Mouse (Mus musculus) c-Kit-positive CD71-positive TER-119-negative erythroid progenitor cells, embryonic 14.5 days (primary cell): Measurements from ENCODE around the gene Dclk1.

Experiments
- DNase-seq: peaks from one replicate; pipeline ENCODE4 v3.0.0-alpha.2; 2013; ENCODE audit warnings: low read depth

Dclk1 gene

DNA sequence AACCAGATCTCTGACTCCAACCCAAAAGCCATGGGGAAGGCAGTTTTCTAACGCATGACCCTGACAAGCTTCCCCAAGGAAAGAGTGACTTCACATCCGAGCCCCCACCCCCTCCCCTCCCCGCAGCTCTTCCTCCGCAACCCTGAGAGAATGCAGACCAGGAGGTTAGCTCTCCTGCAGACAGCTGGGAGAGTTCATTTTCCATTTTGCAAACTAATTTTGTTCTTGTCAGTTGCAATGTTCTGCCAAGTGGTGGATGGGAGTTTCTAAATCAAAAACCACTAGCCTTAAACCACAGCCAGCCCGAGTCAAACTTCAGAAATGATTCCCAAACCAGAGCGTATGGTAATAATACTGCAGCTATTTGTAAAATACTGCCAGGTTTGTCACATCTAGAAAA, 269.5 kb downstream of the Dclk1 start:
- no peak for DNase-seq

DNA sequence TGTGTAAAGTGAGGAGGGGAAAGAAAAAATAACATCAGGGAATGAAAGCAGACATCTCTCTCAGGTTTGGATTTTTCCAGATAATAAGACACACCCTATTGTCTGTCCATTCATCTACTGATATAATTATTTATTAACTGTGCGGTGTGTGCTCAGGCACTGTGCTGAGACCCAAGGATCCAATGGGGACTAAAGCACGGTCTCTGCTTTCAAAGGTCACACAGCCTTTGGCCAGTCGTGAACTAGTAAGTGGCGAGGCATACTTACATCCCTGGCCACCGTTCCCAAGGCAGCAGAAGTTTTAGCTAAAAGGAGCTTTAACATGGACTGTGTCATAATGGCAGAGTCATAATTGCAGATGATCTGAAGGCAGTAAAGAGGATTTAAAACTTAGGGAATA, 273.8 kb downstream of the Dclk1 start:
- no peak for DNase-seq

DNA sequence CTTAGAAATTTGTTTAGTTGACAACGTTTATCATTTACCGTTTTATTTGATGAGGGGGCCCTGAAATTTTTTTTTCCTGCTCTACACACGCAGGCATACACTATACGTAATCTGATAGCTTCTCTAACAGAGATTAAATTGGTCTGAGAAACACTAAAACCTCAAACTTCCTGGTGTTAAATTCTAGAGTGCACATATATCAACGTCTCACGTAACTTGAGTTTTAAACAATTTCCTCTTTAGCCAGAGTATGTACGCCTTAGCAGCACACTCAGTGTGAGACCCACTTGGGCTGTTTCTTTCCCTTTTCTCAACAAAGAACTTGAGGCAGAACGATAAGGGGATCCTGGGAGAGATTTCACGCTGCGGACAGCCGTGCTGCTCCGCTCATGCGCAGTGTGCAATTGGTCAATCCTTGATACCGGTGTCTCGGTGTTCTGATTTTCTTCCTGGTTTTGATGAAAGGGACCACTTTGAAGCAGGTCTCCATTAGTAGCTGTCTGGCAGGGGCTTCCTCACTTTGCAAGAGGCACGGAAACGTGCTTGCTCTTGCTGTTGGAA, 275.4 kb downstream of the Dclk1 start:
- DNase-seq: no peak

- DNase-seq: peak; percentile 22
Observed at GRCm38 (mm10) chr3:55520240-55521180, 278.3 kb downstream of the Dclk1 start.

DNA sequence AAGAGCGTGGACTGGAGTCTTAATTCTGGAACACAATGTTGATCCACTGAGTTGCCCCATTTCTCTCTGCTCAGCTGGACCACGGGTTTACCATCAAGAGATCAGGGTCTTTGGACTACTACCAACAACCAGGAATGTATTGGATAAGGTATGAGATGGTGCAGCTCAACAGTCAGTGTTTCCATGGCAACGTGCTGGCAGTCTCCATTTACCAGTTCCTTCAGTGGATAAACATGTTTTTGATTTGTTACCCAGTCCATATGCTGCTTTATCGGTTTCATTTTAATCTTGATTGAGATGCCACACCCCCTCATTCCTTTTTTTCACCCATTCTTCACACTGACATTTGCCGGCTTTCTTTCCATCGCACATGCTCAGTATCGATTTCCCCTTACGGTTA, 279.6 kb downstream of the Dclk1 start:
- DNase-seq: no peak

DNA sequence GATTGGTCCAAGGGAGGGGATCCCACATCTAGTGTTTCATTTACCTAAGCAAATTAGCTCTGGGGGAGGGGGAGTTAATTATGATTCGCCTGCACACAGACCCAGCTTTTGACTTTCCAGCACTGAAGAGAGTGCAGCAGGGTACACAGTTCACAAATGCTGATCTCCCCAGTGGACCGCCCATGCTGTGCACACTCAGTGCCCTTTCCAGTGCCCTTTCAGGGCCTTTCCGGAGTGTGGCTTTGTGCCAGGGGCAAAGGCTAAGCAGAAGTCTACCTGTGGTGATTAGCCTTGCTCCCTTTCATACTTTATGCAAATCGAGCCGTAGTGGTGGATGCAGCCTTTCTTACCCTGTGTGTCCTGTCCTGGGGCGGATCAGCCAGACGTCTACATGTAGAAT, 281.1 kb downstream of the Dclk1 start:
- DNase-seq: no peak

- DNase-seq: no peak
Observed at GRCm38 (mm10) chr3:55523735-55524477, 281.7 kb downstream of the Dclk1 start.

DNA sequence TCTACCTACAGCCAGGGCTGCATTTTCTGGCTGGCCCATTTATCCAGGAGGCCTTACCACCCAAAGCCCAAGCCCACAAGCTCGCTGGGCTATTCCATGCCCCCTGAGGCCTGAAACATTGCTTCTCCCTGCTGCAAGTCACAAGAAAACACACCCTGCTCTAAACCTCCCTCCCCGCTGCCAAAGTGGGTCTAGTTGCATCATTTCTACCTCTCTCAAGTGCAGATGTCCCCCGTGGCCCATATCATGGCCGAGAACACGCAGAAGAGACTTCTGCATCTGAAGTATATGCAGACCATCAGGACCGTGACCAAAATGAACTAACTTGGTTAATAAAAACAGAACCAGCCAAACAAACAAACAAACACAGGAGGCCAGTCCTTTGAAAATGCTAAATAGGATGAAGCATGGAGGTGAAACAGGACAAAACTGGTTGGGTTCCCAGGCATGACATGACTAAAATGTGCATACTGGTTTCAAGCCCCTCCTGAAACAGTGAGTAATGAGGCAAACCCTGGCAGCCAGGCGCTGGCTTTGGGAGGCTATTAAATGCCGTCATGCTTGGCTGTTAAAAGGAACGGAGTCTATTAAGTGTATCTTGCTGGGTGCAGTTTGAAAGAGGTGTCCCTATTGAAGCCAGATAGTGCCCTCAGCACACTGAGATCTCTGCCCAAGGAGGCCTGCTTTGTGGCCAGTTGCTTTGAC, 282.5 kb downstream of the Dclk1 start:
- DNase-seq: no peak

GRCm38 (mm10) chr3:55526470-55526869, 284.3 kb downstream of the Dclk1 start:
- no peak for DNase-seq

DNA sequence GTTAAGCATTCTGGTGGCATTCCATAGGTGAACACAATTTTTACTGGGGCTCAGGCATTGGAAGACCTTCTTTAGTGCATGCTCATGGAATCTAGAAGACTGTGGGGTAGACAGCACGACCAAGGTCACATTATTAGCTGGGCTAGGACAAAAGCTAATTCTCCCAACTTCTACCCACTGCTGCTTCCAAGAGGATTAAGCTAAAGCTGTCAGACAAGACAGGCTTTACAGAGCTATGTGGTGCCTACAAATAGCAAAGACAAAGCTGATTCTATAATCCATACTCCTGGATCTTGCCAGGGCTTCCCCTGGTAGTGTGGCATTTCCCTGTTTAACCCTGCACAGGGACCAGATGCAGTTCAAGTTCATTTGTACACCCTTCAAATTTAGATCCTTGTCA, 285.4 kb downstream of the Dclk1 start:
- no peak for DNase-seq

DNA sequence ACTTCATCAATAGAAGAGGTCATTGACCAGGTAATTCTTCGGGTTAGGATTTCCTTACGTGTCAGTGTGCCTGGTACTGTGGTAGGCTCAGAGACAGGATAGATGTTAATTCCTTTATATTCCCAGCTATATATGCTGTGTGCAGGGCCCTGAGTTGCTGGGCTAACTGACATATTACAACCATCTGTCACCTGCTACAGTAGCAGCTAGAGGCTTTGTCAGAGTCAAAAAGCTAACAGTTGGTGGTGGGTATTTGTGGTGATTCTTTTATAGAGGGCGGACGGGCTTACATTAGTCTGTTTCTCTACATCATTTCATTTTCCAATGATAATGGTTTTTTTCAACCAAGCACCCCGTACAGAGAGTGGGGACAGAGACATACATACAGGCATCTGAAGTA, 285.8 kb downstream of the Dclk1 start:
- no peak for DNase-seq

DNA sequence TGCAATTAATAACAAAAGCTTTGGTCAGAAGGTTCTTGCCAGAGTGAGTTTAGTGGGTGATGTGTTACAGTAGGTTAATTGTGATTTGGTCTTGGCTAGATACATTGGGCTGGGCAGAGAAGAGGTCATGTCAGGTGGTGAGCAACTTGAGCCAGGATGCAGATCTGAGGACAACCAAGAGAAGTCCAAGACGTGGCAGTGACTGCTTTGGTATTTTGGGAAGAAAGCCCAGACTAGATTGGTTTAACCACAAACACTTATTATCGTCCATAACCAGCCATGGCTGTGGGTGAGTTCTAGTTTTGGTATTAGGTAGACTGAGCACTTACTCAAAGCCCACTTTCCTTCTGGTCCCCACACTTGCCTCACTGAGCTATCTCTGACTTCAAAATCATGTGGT, 287.2 kb downstream of the Dclk1 start:
- no peak for DNase-seq

DNA sequence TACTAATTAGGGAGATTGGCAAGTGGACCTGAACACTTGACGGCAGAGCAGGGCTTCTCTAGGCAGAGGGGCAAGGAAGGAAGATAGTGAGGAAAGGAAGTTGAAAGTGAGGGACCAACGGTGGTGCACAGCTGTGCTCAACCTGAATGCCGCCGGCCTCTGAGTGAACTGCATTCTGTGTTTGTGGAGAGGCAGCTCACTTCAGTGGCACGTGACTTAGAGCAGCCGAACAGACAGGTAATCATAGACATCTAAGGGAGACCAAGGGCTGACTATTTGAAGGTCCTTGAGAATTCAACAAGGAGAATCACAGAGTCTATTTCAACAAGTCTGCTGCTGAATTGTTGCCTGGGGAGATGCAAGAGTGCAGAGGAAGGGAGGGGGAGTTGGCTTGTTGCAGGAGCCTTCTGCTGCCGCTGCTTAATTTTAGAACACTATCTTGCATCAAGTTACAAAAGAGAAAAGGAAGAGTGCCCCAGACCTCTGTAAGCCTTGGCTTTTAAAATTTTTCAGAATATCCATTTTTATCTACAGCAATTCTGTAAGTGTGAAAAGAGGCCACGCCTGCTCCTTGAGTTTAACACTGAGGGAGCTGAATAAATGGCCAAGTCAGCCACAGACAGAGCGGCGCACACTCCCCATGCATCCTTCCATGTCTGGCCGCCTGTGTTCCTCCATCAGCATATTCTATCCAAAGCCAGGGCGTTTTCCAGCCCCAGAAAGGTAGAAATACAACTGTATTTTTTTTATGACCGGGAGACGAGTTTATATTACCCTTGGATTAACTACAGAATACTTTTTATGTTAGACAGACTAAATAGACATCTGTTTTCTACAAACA, 289.3 kb downstream of the Dclk1 start:
- DNase-seq: no peak

GRCm38 (mm10) chr3:55532175-55532973, 290.2 kb downstream of the Dclk1 start:
- no peak for DNase-seq

DNA sequence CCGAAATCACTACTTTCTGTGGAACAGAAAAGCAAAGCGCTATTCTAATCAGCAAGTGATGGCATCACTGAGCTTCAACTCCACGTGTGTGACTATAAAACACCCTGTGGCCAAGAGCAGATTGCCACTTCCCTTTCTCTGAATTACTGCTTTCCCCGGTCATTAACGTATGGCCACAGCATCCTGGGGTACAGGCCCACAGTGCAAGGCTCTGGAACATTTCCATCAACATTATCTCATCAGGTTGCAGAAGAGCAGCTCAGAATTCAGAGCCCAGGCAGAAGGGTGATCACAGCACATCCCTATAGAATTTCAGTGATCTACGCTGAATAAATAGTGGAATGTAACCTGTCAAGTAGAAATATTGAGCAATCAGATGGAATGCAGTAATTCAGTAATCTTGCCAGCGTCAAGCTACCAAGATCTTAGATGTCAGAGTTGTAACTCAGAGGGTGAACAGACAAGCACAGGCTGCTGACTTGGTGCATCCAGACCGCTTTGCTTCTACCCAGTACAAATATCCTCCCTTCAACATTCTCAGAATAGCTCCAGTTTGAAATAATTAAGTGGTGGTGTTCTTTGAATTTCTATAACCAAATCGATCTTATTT, 293.5 kb downstream of the Dclk1 start:
- DNase-seq: no peak

- DNase-seq: no peak
Observed at GRCm38 (mm10) chr3:55536901-55537300, 294.7 kb downstream of the Dclk1 start.

DNA sequence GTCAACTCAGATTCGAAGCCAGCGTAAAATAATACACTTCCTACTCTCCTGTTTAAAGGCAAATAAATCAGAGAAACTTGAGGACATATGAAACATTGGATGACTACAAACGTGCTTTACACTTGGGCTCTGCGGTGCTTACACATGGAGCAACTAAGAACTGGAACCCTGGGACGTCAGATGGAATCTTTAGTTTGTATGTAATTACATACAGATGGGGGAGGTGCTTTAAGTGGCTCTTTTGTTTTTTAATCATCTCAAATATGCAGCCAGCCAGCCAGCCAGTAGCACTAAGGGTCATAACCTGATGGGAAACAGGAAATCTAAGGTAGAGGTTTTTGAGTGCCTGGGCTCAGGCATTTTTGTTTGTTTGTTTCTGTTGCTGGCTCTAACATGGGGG, 295.6 kb downstream of the Dclk1 start:
- no peak for DNase-seq

GRCm38 (mm10) chr3:55539400-55539799, 297.2 kb downstream of the Dclk1 start:
- no peak for DNase-seq

DNA sequence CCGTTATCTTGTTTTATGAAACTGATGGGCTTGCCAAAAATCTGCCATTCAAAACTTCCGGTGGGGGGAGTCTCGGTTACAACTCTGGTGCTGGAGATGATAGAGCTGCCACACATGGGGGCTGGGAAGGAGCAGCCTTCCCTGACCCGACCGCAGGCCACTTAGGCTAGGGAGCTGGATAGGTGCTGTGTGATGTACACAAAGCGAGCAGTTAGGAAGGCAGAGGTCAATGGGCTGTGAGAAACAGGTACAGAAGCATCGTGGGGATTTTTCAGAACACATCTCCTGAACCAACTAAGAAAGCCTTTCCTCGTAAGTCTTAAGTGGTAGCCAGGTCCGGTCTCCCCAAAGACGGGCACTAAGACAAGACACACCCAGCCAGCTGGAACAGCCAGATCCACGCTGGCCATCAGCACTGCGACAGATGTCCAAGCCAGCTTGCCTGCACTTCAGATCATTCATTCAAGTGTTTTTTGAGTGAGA, 297.7 kb downstream of the Dclk1 start:
- no peak for DNase-seq
